Mouse (Mus musculus) adrenal gland, postnatal 10 days (tissue): ENCODE results near the gene Asna1. TPM values are rescaled to one million over a fixed set of nuclear protein-coding genes. Genes with fewer than 3 reads are reported as not detected.

Source experiments
- DNase-seq: peaks from one replicate; pipeline ENCODE4 v3.0.0; 2021; ENCODE audit warnings: mixed read lengths
- total RNA-seq, 2 experiments: library from RNA; stranded (reverse); gene quantifications; 2 replicates each; pipeline ENCODE4 v1.2.3; 2021

Gene Asna1
- total RNA-seq, 2 experiments from 2014 or later, result 86.5 to 92.4 TPM

DNA sequence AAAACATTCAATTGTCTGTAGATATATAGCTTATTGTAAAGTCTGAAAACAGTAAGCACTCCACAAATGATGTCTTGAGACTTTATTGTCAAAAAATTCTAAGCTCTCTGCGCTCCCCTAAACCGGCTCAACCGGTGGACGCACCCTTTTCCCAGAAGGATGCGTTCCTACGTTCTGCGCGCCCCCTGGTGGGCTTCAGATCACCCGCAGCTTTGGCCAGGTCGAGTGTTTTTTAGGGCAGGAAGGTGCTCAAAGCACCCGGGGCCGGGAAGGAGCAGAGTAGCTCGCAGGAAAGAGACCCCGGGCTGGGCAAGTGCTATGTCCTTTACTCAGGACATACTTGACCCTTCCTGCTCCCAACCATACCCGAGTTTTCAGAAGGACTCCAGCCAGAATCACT, 35.3 kb downstream of the Asna1 start:
- peak; percentile 96 for DNase-seq

- peak; percentile 65 for DNase-seq
These were observed 35.8 kb downstream of the Asna1 start for GRCm38 (mm10) chr8:84989311-84989731.

DNA sequence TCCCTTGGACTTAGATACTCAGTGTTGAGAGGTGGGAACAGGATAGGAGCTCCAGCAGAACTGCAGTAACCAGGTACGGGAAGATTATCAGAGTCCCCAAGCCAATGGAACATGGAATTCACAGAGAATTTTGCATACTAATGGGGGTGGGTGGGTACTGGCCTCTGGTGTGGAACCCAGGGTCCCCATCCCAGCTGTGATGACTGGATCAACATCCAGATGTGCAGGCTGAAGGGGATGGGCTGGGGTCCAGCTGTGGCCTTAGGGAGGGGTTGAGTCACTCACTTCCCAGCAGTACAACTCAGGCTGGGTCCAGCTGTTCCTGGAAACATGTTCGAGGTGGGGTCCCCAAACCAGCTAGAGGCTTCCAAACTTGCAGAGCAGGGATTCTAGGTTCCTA, 37.2 kb downstream of the Asna1 start:
- no peak for DNase-seq

DNA sequence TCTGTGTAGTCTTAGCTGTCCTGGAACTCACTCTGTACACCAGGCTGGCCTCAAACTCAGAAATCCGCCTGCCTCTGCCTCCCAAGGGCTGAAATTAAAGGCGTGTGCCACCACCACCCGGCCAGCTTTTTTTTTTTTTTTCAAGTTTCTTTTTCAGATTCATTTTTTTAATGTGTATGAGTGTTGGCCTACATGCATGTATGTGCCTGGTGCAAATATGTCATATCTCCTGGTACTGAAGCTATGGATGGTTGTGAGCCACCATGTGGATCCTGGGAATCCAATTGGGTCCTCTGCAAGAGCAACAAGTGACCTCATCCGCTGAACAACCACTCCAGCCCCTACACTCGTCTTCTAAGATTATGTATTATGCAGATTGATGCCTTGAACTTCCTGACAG, 37.7 kb downstream of the Asna1 start:
- DNase-seq, result no peak

GRCm38 (mm10) chr8:84986379-84986945, 38.6 kb downstream of the Asna1 start:
- DNase-seq, result no peak

DNA sequence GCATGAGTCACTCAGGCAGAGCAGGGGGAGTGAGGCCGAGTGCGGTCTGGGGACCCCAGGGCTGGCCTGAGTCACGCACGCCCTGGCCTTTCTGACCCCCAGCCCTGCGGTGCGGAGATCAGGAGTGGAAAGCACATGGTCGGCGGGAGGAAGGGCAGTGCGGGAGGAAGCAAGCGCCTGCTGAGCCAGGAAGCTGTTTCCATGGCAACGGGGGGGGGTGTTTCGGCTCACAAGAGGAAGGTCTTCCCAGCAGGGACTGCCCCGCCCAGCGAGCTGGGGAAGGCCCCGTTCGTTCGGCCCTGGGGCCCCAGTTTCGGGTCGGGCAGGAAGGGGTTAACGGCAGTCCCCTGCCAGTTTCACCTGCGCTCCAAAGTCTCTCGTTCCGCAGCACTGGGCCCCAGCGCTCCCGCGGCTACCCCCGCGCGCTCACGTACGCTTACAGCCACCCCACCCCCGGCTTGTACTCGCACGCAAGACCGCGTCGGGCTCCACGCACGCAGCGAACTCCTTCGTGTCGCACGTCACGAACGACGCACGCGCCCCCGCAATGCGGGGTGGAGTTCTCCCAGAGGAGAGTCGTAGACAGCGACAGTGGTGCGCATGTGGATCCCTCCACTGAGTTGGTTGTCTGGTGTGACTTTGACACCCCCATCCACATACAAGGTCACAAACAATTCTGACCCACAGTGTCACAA, 39.2 kb downstream of the Asna1 start:
- peak; percentile 94 for DNase-seq

- DNase-seq, result no peak
These were observed 39.9 kb downstream of the Asna1 start for GRCm38 (mm10) chr8:84985049-84985683.

- DNase-seq, result peak; percentile 50
These were observed 40.6 kb downstream of the Asna1 start for GRCm38 (mm10) chr8:84984294-84985048.

DNA sequence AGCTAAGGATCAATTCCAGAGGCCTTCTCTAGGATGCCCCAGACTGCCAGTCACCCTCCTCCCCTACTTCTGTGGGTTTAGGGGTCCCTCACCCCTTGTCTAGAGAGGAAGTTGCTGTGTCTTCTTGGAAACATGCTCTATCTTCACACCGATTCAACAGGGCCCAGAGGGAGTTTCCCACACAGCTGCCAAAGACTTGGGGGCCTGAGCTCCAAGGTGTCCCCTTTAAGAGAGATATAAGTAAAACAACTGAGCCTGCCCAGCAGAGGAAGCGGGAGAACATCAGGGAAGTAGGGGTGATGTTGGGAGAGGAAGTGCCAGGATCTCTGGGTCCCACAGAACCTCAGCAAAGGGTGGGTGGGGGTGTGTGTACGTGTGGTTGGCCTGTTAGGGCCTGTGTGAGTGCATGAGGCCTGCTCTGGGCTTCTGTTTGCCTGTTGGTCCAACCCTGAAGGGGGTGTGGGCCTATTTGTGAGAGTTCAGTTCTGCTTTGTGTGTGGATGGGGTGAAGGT, 42.5 kb downstream of the Asna1 start:
- no peak for DNase-seq

- DNase-seq, result no peak
These were observed 43.2 kb downstream of the Asna1 start for GRCm38 (mm10) chr8:84981644-84982498.

GRCm38 (mm10) chr8:84980622-84981358, 44.3 kb downstream of the Asna1 start:
- peak; percentile 91 for DNase-seq

GRCm38 (mm10) chr8:84979599-84980421, 45.3 kb downstream of the Asna1 start:
- DNase-seq, result peak; percentile 94

DNA sequence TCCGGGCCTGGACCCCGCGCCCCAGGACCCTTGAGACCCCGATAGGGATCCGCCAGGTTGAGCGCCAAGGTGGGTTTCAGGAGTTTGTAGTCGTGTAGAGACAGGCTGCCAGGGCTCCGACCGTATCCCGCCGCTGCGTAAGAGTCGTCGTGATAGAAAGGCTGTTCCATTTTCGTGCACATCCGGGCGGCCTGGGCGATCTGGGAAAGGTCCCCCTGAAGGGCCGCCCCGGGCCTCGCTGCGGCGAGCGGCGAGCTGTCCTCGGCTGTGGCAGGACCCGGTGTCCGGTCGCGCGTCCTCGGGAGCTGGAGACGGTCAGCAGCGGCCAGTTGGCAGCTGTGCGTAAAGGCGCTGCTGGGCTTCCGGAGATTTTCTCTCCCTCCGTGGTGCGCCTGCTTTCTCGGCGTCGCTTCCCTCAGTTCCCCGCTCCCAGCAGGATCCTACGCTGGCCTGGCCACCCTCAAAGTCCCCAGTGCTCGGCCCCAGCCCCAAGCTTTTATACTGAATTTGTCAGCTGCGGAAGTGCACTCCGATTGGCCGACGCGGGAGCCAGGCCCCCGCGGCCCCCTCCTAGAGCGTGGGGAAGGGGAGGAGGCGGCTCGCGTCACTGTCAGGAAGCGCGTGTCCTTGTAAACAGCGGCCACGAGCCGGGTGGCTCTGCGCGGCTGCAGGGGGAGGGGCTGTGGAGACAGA, 46.7 kb downstream of the Asna1 start, which contains the start of gene Junb:
Gene Junb, minus strand, starts transcription at position 471 of the 693 bp plus-strand sequence.
- peak; percentile 99 for DNase-seq

GRCm38 (mm10) chr8:84977435-84978247, 47.4 kb downstream of the Asna1 start:
- peak; percentile 83 for DNase-seq

- DNase-seq, result no peak
These were observed 48.2 kb downstream of the Asna1 start for GRCm38 (mm10) chr8:84976763-84977434.

- DNase-seq, result peak; percentile 98
These were observed 48.9 kb downstream of the Asna1 start for GRCm38 (mm10) chr8:84976031-84976762.

DNA sequence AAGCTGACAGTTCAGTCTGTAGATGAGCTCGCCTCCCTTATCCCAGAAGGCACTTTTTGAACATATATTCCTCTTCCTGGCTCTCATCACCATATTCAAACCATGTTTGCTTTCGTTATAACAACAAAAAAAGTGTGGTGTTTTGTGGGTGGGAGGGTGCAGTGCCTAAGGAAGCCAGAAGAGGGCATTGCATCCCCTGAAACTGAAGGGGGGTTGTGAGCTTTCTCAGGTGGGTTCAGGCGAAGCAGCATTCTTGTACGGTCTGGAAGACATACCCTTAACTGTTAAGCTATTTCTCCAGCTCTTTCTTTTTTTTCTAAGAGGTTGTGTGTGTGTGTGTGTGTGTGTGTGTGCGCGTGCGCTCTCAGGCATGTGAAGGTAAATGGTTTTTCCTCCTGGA, 49.6 kb downstream of the Asna1 start:
- DNase-seq, result peak; percentile 83
